Mouse (Mus musculus) ES-Bruce4 (cell line): ENCODE results near the gene Dmac2. TPM values are rescaled to one million over a fixed set of nuclear protein-coding genes. Genes with fewer than 3 reads are reported as not detected.

Experiments
- H3K27ac ChIP-seq: 2 replicates; pipeline ENCODE4 v1.5.1; 2012; ENCODE audit warnings: low read length, inconsistent platforms; ENCODE audit not compliant: insufficient read depth
- H3K27me3 ChIP-seq: 2 replicates; pipeline ENCODE4 v1.6.1; 2012; ENCODE audit warnings: mild to moderate bottlenecking, low read length, inconsistent platforms; ENCODE audit not compliant: control insufficient read depth, poor library complexity, insufficient read depth, severe bottlenecking
- H3K36me3 ChIP-seq: 2 replicates; pipeline ENCODE4 v1.6.1; 2012; ENCODE audit warnings: inconsistent platforms, mild to moderate bottlenecking, low read length, moderate library complexity; ENCODE audit not compliant: control insufficient read depth, poor library complexity, insufficient read depth, severe bottlenecking
- H3K4me1 ChIP-seq: one replicate; pipeline ENCODE4 v1.8.1; 2011; ENCODE audit warnings: low read length; ENCODE audit not compliant: control insufficient read depth, insufficient read depth
- H3K4me3 ChIP-seq: 2 replicates; pipeline ENCODE4 v1.5.1; 2011; ENCODE audit warnings: low read depth, mild to moderate bottlenecking, low read length
- H3K9ac ChIP-seq: 2 replicates; pipeline ENCODE4 v1.6.1; 2012; ENCODE audit warnings: low read depth, mild to moderate bottlenecking, inconsistent platforms; ENCODE audit not compliant: poor library complexity, severe bottlenecking
- H3K9me3 ChIP-seq: replicated peaks from 2 replicates; pipeline ENCODE4 v1.6.1; 2012; ENCODE audit warnings: mild to moderate bottlenecking, low read length, inconsistent platforms; ENCODE audit not compliant: control insufficient read depth, poor library complexity, insufficient read depth, severe bottlenecking
- CTCF ChIP-seq: IDR thresholded peaks from one replicate; pipeline ENCODE4 v1.8.1; 2011; ENCODE audit warnings: low read depth, low read length
- EP300 ChIP-seq: IDR thresholded peaks from 2 replicates; pipeline ENCODE4 v1.6.1; 2011; ENCODE audit warnings: low read depth, low read length; ENCODE audit not compliant: insufficient read depth
- POLR2A ChIP-seq: IDR thresholded peaks from one replicate; pipeline ENCODE4 v1.8.1; 2011; ENCODE audit warnings: low read length; ENCODE audit not compliant: insufficient read depth
- polyA plus RNA-seq: library from polyadenylated mRNA; stranded (reverse); fragments of >200 nt; gene quantifications from 2 replicates; pipeline ENCODE4 v1.2.4, GENCODE M21; 2011; ENCODE audit warnings: low read depth; ENCODE audit not compliant: missing spikeins, insufficient read depth, insufficient read length

Gene Dmac2
- polyA plus RNA-seq, 1 experiment, result 33.4 TPM

DNA sequence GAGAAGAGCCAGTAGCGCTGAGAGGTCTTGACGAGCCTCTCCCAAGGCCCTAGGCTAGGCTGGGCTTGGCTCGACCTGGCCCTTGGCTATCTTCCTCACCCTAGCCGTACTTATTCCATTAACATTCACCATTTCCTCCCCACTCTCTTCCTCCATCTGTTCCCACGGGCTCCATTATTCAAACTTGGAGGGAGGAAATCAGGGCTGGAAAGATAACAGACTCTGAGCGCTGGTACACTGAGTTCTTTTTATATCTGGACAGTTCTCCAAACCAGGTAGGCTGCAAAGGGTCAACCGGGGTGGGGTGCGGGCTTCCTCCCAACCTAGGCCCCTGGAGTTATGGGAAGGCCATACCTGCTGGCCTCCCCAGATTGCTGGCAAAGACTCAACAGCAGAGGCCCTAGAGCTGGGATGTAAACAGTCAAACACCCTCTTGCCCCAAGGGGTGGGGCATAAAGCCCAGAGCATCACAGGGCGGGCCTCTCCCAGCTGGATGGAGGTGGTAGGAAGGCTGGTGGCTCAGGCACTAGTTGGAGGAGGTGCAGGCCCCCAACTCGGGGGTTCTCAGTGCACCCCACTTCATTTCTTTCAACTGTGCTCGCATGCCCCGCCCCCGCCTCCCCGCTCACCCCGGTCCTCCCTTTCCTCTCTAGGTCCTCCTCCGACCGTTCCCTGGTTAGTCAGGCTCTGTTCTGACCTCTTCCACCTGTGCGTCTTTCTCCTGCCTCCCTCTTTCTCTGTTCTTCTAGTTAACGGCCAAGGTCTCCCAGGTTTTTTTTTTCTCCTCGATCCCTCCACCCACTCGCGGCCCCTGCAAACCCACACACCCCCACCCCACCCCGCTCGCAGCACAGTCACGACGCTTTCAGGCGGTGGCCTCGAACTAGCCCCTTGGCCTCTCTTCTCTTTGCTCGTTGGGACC, 7.6 kb downstream of the Dmac2 start, which contains the start of gene B3gnt8:
B3gnt8 (plus strand) TSS at position 146 of the 922 bp plus-strand sequence.
- peak within 1 kb of the TSS; percentile 39 for H3K9ac ChIP-seq
- H3K36me3 ChIP-seq, result peaks cover 5% of the 10 kb centered on the region; the same call in 1 of the 2 replicates
- H3K9me3 ChIP-seq, result no peaks in the 10 kb centered on the region
- H3K4me1 ChIP-seq, result no peaks in the 10 kb centered on the region
- H3K4me3 ChIP-seq, result peak within 1 kb of the TSS; percentile 24
- TF ChIP-seq EP300 (no peak), CTCF (no peak), POLR2A (no peak)
- H3K27me3 ChIP-seq, result no peaks in the 10 kb centered on the region
- no peak within 1 kb of the TSS for H3K27ac ChIP-seq

DNA sequence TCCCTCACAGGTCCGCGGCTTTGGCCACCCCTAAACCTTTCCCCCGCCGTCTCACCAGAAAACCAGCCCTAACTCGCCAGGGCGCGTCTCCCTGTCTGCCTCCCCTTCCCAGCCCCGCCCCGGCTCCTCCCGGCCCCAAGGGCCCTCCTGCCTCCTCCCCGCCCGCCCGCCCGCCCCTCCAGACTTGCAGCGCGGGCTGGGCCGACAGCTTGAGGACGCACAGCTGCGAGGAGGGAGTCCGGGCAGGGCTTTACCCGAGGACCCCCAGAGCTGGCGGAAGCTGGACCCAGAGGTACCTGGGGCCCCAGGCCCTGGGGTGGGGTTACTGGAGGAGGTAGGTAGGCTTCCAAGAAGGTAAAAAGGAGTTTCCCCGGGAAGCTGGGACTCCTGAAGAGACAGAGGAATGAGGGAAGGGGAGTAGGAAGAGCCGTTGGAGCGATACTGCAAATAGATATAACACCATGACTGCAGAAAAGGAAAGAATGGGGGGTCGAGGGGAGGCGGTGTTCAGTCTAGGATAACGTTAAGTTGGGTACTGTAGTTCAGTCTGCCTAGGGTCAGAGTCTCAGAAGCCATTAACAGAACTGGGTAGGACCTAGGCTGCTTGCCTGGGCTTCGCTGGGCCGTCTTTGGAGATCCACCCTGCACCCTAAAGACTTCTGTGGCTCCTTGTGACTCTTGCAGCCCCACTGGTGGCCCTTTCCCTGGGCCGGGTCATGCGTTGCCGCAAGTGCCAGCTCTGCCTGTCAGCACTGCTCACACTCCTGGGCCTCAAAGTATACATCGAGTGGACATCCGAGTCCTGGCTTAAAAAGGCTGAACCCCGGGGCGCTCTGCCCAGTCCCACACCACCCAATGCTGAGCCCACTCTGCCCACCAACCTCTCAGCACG, 8.5 kb downstream of the Dmac2 start:
- H3K36me3 ChIP-seq, result no peaks in the 10 kb centered on the region; the same call in 1 of the 2 replicates
- H3K27me3 ChIP-seq, result no peaks in the 10 kb centered on the region
- no peaks in the 10 kb centered on the region for H3K4me1 ChIP-seq
- H3K9ac ChIP-seq, result peak overlapping the region; percentile 39
- TF ChIP-seq POLR2A, result no peak
- TF ChIP-seq CTCF, result no peak
- 0 out of 2 replicates have a peak, but pooled peaks have one; percentile 18 for TF ChIP-seq EP300
- H3K9me3 ChIP-seq, result no peaks in the 10 kb centered on the region
- H3K27ac ChIP-seq, result no peak overlapping the region
- H3K4me3 ChIP-seq, result peak overlapping the region; percentile 24

DNA sequence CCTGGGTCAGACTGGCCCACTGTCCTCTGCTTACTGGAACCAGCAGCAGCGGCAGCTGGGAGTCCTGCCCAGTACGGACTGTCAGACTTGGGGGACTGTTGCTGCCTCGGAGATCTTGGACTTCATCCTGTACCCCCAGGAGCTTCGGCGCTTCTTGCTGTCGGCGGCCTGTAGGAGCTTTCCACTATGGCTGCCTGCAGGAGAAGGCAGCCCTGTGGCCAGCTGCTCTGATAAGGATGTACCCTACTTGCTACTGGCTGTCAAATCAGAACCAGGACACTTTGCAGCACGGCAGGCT, 9.1 kb downstream of the Dmac2 start:
- Histone ChIP-seq H3K4me3 (no peak overlapping the region), H3K9ac (no peak overlapping the region), H3K27ac (no peak overlapping the region), H3K36me3 (no peaks in the 10 kb centered on the region; the same call in 1 of the 2 replicates), H3K27me3 (no peaks in the 10 kb centered on the region), H3K9me3 (no peaks in the 10 kb centered on the region), H3K4me1 (no peaks in the 10 kb centered on the region)
- no peak for TF ChIP-seq POLR2A
- TF ChIP-seq EP300, result no peak
- no peak for TF ChIP-seq CTCF

DNA sequence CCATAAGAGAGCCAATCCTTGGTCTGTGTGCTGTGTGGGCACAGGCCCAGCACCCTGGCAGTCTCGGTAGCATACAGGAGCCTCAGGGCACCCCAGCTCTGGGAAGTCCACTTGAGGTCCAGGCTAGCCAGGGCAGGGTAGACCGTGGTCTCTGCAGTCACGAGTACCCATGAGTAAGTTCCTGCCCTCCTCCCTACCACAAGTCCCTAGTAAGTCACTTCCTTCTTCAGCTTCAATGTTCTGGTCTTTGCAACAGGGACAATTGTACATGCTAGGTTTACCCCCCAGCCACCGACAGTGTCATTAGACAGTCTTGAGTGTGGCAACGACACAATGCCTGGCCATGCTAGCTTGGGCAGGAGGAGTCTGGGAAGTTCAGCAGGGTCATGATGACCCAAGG, 13.5 kb downstream of the Dmac2 start:
- Histone ChIP-seq H3K36me3 (no peaks in the 10 kb centered on the region), H3K4me3 (no peak overlapping the region)
- no peak for TF ChIP-seq EP300
- TF ChIP-seq CTCF, result no peak
- no peak for TF ChIP-seq POLR2A

DNA sequence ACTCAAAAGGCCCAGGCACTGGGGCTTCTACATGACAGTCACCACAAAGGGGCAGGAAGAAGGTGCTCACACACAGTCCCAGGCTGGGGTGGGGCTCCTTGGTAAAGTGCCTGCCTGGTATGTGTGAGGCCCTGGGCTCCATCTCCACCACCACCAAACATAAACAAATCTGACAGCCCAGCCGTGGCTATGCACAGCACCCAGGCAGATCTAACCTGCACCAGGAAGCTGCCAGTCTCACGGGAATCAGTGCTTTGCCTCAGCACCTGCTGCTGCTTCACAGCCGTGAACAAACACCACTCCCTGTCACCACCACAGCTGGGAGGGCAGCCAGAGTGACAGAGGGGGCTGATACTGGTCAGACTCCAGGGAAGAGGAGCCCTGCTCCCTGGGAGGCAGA, 17.2 kb downstream of the Dmac2 start:
- no peak overlapping the region for H3K4me3 ChIP-seq
- H3K9me3 ChIP-seq, result no peaks in the 10 kb centered on the region
- no peaks in the 10 kb centered on the region for H3K36me3 ChIP-seq
- H3K4me1 ChIP-seq, result no peaks in the 10 kb centered on the region
- TF ChIP-seq POLR2A (no peak), EP300 (no peak), CTCF (no peak)
- H3K9ac ChIP-seq, result no peak overlapping the region
- H3K27ac ChIP-seq, result no peak overlapping the region
- H3K27me3 ChIP-seq, result no peaks in the 10 kb centered on the region

More for the DNA sequence above, 13.5 kb downstream of the Dmac2 start:
- Histone ChIP-seq H3K27ac (no peak overlapping the region), H3K9me3 (no peaks in the 10 kb centered on the region), H3K9ac (no peak overlapping the region), H3K27me3 (no peaks in the 10 kb centered on the region), H3K4me1 (no peaks in the 10 kb centered on the region)

DNA sequence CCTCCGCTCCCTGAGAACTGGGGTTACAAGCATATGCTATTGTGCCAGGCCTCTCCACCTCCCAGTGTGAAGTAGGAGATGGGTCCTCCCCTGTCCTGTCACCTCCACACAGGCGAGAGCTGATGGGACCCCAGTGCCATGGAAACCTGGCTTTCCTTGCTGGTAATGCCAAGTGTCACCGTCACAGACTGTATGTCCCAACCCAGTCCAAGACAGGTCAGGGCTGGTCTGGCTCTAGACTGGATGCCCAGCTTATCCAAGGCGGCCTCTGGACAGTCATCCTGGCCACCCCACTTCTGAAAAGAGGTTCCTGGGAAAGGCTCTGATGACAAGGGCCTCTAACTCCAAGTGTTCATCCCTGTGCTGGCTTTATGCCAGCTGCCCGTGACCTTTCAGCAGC, 17.9 kb downstream of the Dmac2 start:
- H3K4me1 ChIP-seq, result no peaks in the 10 kb centered on the region
- H3K27ac ChIP-seq, result no peak overlapping the region
- H3K36me3 ChIP-seq, result no peaks in the 10 kb centered on the region
- no peak overlapping the region for H3K4me3 ChIP-seq
- TF ChIP-seq EP300, result no peak
- TF ChIP-seq POLR2A, result no peak
- TF ChIP-seq CTCF, result no peak
- H3K27me3 ChIP-seq, result no peaks in the 10 kb centered on the region
- H3K9me3 ChIP-seq, result no peaks in the 10 kb centered on the region
- H3K9ac ChIP-seq, result no peak overlapping the region
